Mouse (Mus musculus) embryonic facial prominence, embryonic 11.5 days (tissue): ENCODE results near the gene Rnf130. TPM values are rescaled to one million over a fixed set of nuclear protein-coding genes. Genes with fewer than 3 reads are reported as not detected.

Experiments
- ATAC-seq: fragments of 200-750 bp; cut with Nextera tagmentation; replicated peaks from 2 replicates; pipeline ENCODE4 v1.8.0; 2017; ENCODE audit warnings: low read depth; ENCODE audit not compliant: insufficient number of reproducible peaks, low FRiP score, low TSS enrichment
- DNase-seq: peaks from one replicate; pipeline ENCODE4 v3.0.0-alpha.2; 2015; ENCODE audit warnings: low spot score
- H3K27ac ChIP-seq: fragments of 300-500 bp; sonication (generic); replicated peaks from 2 replicates; pipeline ENCODE4 v1.5.1; 2014; ENCODE audit warnings: mild to moderate bottlenecking, low read depth, low read length, control low read depth
- H3K27me3 ChIP-seq: fragments of 300-500 bp; sonication (generic); 2 replicates; pipeline ENCODE4 v1.6.1; 2014; ENCODE audit warnings: mild to moderate bottlenecking, low read length, moderate library complexity, mixed read lengths; ENCODE audit not compliant: control insufficient read depth, insufficient read depth
- H3K36me3 ChIP-seq: fragments of 300-500 bp; sonication (generic); replicated peaks from 2 replicates; pipeline ENCODE4 v1.6.1; 2014; ENCODE audit warnings: low read depth, mild to moderate bottlenecking, low read length, moderate library complexity, mixed read lengths; ENCODE audit not compliant: control insufficient read depth, insufficient read depth
- H3K4me1 ChIP-seq: fragments of 300-500 bp; sonication (generic); 2 replicates; pipeline ENCODE4 v1.6.1; 2014; ENCODE audit warnings: low read length, mixed read lengths; ENCODE audit not compliant: control insufficient read depth, insufficient read depth
- H3K4me2 ChIP-seq: fragments of 300-500 bp; sonication (generic); 2 replicates; pipeline ENCODE4 v1.6.1; 2014; ENCODE audit warnings: low read depth, mild to moderate bottlenecking, control low read depth, low read length, moderate library complexity
- H3K4me3 ChIP-seq: fragments of 300-500 bp; sonication (generic); 2 replicates; pipeline ENCODE4 v1.5.1; 2014; ENCODE audit warnings: low read depth, low read length, control low read depth
- H3K9ac ChIP-seq: fragments of 300-500 bp; sonication (generic); replicated peaks from 2 replicates; pipeline ENCODE4 v1.6.1; 2014; ENCODE audit warnings: mild to moderate bottlenecking, control low read depth, low read length
- H3K9me3 ChIP-seq: fragments of 300-500 bp; sonication (generic); replicated peaks from 2 replicates; pipeline ENCODE4 v1.6.1; 2016; ENCODE audit warnings: mild to moderate bottlenecking, low read length, inconsistent platforms, mixed read lengths; ENCODE audit not compliant: control insufficient read depth
- WGBS: fragments of 180-500 bp; shearing (Covaris S2); extraction: QIAGEN DNeasy Blood & Tissue Kit; methylation state at CpG from one replicate; pipeline ENCODE4 v1.1.7; 2014; 5-methylcytosine and 5-hydroxymethylcytosine counted together
- polyA plus RNA-seq: library from polyadenylated mRNA; unstranded; fragments of >200 nt; fragmentation: Nextera tagmentation; extraction: Ambion mirVana; gene quantifications from 2 replicates; pipeline ENCODE4 v1.2.1, GENCODE M21; 2014

The Rnf130 gene
- polyA plus RNA-seq, 1 experiment from 2014 or later, result 98.2 TPM

- Histone ChIP-seq H3K4me1 (no peaks in the 10 kb centered on the region), H3K4me2 (no peak overlapping the region), H3K9ac (no peak overlapping the region), H3K27ac (no peak overlapping the region), H3K4me3 (no peak overlapping the region), H3K36me3 (peaks cover 3% of the 10 kb centered on the region; the same call in 1 of the 2 replicates), H3K9me3 (no peaks in the 10 kb centered on the region), H3K27me3 (no peaks in the 10 kb centered on the region)
- DNase-seq (no peak), ATAC-seq (no peak)
- 78% methylated on average over 7 of the region's 7 CpGs for WGBS
These were observed 80.9 kb downstream of the Rnf130 start for GRCm38 (mm10) chr11:50106024-50106423.

GRCm38 (mm10) chr11:50108823-50109244, 83.7 kb downstream of the Rnf130 start:
- no peak overlapping the region for H3K4me3 ChIP-seq
- no peak overlapping the region for H3K27ac ChIP-seq
- H3K27me3 ChIP-seq, result no peaks in the 10 kb centered on the region
- no peak overlapping the region for H3K4me2 ChIP-seq
- H3K9ac ChIP-seq, result no peak overlapping the region
- H3K36me3 ChIP-seq, result peaks cover 3% of the 10 kb centered on the region; the same call in 1 of the 2 replicates
- DNase-seq (no peak), ATAC-seq (no peak)
- 72% methylated on average over 8 of the region's 8 CpGs for WGBS
- no peaks in the 10 kb centered on the region for H3K4me1 ChIP-seq
- H3K9me3 ChIP-seq, result no peaks in the 10 kb centered on the region

- no peaks in the 10 kb centered on the region for H3K36me3 ChIP-seq
- H3K4me3 ChIP-seq, result no peak overlapping the region
- H3K27ac ChIP-seq, result no peak overlapping the region
- H3K27me3 ChIP-seq, result no peaks in the 10 kb centered on the region
- ATAC-seq (0 out of 2 replicates have a peak, but pooled peaks have one; percentile 44), DNase-seq (peak; percentile 79)
- no peaks in the 10 kb centered on the region for H3K9me3 ChIP-seq
- no peak overlapping the region for H3K9ac ChIP-seq
- no peaks in the 10 kb centered on the region for H3K4me1 ChIP-seq
- H3K4me2 ChIP-seq, result no peak overlapping the region
- WGBS, result 19% methylated on average over 5 of the region's 5 CpGs
These were observed 89.2 kb downstream of the Rnf130 start for GRCm38 (mm10) chr11:50114329-50114728.

- no peaks in the 10 kb centered on the region for H3K9me3 ChIP-seq
- DNase-seq, result no peak
- 93% methylated on average over 8 of the region's 8 CpGs for WGBS
- no peak overlapping the region for H3K27ac ChIP-seq
- H3K9ac ChIP-seq, result no peak overlapping the region
- no peak for ATAC-seq
- H3K36me3 ChIP-seq, result no peaks in the 10 kb centered on the region
- no peaks in the 10 kb centered on the region for H3K27me3 ChIP-seq
- no peaks in the 10 kb centered on the region for H3K4me1 ChIP-seq
- no peak overlapping the region for H3K4me3 ChIP-seq
- H3K4me2 ChIP-seq, result no peak overlapping the region
These were observed 97.5 kb downstream of the Rnf130 start for GRCm38 (mm10) chr11:50122631-50123081.

GRCm38 (mm10) chr11:50127781-50128180, 102.6 kb downstream of the Rnf130 start:
- Histone ChIP-seq H3K4me3 (no peak overlapping the region), H3K4me1 (no peaks in the 10 kb centered on the region), H3K9ac (no peak overlapping the region), H3K27me3 (no peaks in the 10 kb centered on the region), H3K27ac (no peak overlapping the region), H3K36me3 (no peaks in the 10 kb centered on the region), H3K9me3 (no peaks in the 10 kb centered on the region), H3K4me2 (0 out of 2 replicates have a peak overlapping the region, but pooled peaks have one; percentile 11)
- DNase-seq (no peak), ATAC-seq (no peak)
- WGBS, result 9% methylated on average over 10 of the region's 10 CpGs

GRCm38 (mm10) chr11:50130811-50131766, 105.9 kb downstream of the Rnf130 start, which contains the start of gene Tbc1d9b:
Gene Tbc1d9b (plus strand): TSS chr11:50131396.
- ATAC-seq (peak; percentile 84), DNase-seq (peak; percentile 93)
- WGBS, result 1% methylated on average over 71 of the region's 77 CpGs
- peak within 1 kb of the TSS; percentile 81 for H3K4me2 ChIP-seq
- peak within 1 kb of the TSS; percentile 84 for H3K4me3 ChIP-seq
- H3K36me3 ChIP-seq, result no peaks in the 10 kb centered on the region
- H3K9ac ChIP-seq, result peak within 1 kb of the TSS; percentile 99
- no peaks in the 10 kb centered on the region for H3K4me1 ChIP-seq
- no peaks in the 10 kb centered on the region for H3K27me3 ChIP-seq
- no peaks in the 10 kb centered on the region for H3K9me3 ChIP-seq
- peak within 1 kb of the TSS; percentile 70; the same call in 1 of the 2 replicates for H3K27ac ChIP-seq

GRCm38 (mm10) chr11:50131801-50132201, 106.7 kb downstream of the Rnf130 start:
- DNase-seq, result no peak
- ATAC-seq, result no peak

GRCm38 (mm10) chr11:50132265-50132664, 107.1 kb downstream of the Rnf130 start:
- peak overlapping the region; percentile 84 for H3K4me3 ChIP-seq
- no peaks in the 10 kb centered on the region for H3K27me3 ChIP-seq
- H3K4me1 ChIP-seq, result no peaks in the 10 kb centered on the region
- H3K4me2 ChIP-seq, result peak overlapping the region; percentile 81
- no peak overlapping the region for H3K27ac ChIP-seq
- H3K9ac ChIP-seq, result peak overlapping the region; percentile 99; the same call in 1 of the 2 replicates
- ATAC-seq (no peak), DNase-seq (no peak)
- no peaks in the 10 kb centered on the region for H3K36me3 ChIP-seq
- no peaks in the 10 kb centered on the region for H3K9me3 ChIP-seq
- WGBS, result 88% methylated on average over 6 of the region's 6 CpGs

More at GRCm38 (mm10) chr11:50131801-50132201, 106.7 kb downstream of the Rnf130 start:
- WGBS, result 23% methylated on average over 10 of the region's 10 CpGs
- Histone ChIP-seq H3K9me3 (no peaks in the 10 kb centered on the region), H3K9ac (peak overlapping the region; percentile 99), H3K36me3 (no peaks in the 10 kb centered on the region), H3K27ac (0 out of 2 replicates have a peak overlapping the region, but pooled peaks have one; percentile 70), H3K27me3 (no peaks in the 10 kb centered on the region), H3K4me1 (no peaks in the 10 kb centered on the region), H3K4me3 (peak overlapping the region; percentile 84), H3K4me2 (peak overlapping the region; percentile 81)
